Mouse (Mus musculus): ENCODE data around the gene Strap. TPM values are rescaled to one million over a fixed set of nuclear protein-coding genes. Genes with fewer than 3 reads are reported as not detected.

The Strap gene
- total and polyA plus RNA-seq, 3 experiments, result 26.2 to 153 (median 117) TPM

DNA sequence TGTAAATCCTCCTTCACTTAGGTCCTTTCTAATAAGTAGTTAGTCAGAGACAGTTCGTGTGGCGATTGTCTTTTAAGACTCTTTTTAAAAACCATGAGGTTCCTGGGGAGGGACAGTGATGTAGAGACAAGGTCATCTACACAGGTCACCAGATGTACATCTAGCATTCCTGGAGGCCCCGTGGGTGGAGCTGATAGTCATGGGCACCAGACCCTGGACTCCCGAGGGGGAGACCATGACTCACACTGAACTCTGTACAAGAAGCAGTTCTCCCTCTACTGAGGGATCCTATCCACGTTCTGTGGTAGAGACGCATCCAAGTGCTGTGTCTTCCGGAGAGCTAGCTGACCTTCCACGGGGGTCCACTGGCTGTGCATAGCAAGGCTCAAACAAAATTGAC is 42.1 kb downstream of the Strap start:
- Histone ChIP-seq H3K4me1 (ENCODE audit: insufficient read depth, low read depth, low read length) (no peaks in the 10 kb centered on the region), H3K9me3 (replicated peaks) (no peaks in the 10 kb centered on the region), H3K36me3 (replicated peaks) (peaks cover 52% of the 10 kb centered on the region), H3K4me3 (ENCODE audit: low read depth, low read length) (no peak overlapping the region), H3K27me3 (ENCODE audit: insufficient read depth, low read length) (no peaks in the 10 kb centered on the region)
- no peak for TF ChIP-seq CTCF (IDR thresholded peaks at IDR 0.05; ENCODE audit: low read depth, low read length)
- TF ChIP-seq GATA1 (IDR thresholded peaks at IDR 0.05; ENCODE audit: borderline replicate concordance, low read length), result no peak
- TF ChIP-seq TAL1 (conservative IDR thresholded peaks at IDR 0.05; ENCODE audit: low read depth, low read length), result no peak
- no peak for TF ChIP-seq GATA2 (IDR thresholded peaks at IDR 0.05; ENCODE audit: borderline replicate concordance, low read depth, low read length)
- TF ChIP-seq POLR2AphosphoS5 (IDR thresholded peaks at IDR 0.05; ENCODE audit: insufficient replicate concordance, low read depth, low read length), result no peak
- no peak for ATAC-seq (ENCODE audit: extremely low read depth, insufficient number of reproducible peaks, low FRiP score, poor library complexity, severe bottlenecking)
- DNase-seq (ENCODE audit: low spot score), result no peak

- H3K36me3 ChIP-seq (replicated peaks), result peaks cover 74% of the 10 kb centered on the region
- no peak for DNase-seq (ENCODE audit: low spot score)
- no peaks in the 10 kb centered on the region for H3K4me1 ChIP-seq (ENCODE audit: insufficient read depth, low read depth, low read length)
- no peak overlapping the region for H3K4me3 ChIP-seq (ENCODE audit: low read depth, low read length)
- no peaks in the 10 kb centered on the region for H3K27me3 ChIP-seq (ENCODE audit: insufficient read depth, low read length)
- TF ChIP-seq POLR2AphosphoS5 (IDR thresholded peaks at IDR 0.05; ENCODE audit: insufficient replicate concordance, low read depth, low read length) (no peak), GATA2 (IDR thresholded peaks at IDR 0.05; ENCODE audit: borderline replicate concordance, low read depth, low read length) (no peak), GATA1 (IDR thresholded peaks at IDR 0.05; ENCODE audit: borderline replicate concordance, low read length) (no peak), TAL1 (conservative IDR thresholded peaks at IDR 0.05; ENCODE audit: low read depth, low read length) (no peak), CTCF (IDR thresholded peaks at IDR 0.05; ENCODE audit: low read depth, low read length) (no peak)
- H3K9me3 ChIP-seq (replicated peaks), result no peaks in the 10 kb centered on the region
- ATAC-seq (ENCODE audit: extremely low read depth, insufficient number of reproducible peaks, low FRiP score, poor library complexity, severe bottlenecking), result no peak
Observed at GRCm38 (mm10) chr6:137783899-137784637, 49.2 kb downstream of the Strap start.

- peaks cover 62% of the 10 kb centered on the region for H3K36me3 ChIP-seq (replicated peaks)
- ATAC-seq (ENCODE audit: extremely low read depth, insufficient number of reproducible peaks, low FRiP score, poor library complexity, severe bottlenecking), result no peak
Observed at GRCm38 (mm10) chr6:137788976-137789590, 54.2 kb downstream of the Strap start.

DNA sequence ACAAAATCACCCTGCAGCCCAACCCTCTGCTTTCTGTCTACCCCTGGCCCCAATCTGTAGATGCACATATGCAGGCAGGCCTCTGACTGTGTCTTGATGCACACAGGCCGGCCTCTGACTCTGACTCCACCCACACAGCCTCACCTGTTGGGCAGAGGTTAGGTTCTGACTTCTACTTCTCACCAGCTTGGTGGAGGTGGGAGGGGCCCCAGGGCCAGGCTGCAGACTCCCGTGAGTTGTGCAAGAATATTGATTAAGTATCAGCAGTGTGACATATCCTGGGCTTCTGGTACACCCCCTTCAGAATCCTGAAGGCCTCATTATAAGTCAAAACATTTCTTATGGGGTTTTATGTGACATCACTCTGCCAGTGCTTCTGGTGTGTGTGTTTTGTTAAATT is 54.8 kb downstream of the Strap start:
- Histone ChIP-seq H3K36me3 (replicated peaks) (peaks cover 63% of the 10 kb centered on the region), H3K4me1 (ENCODE audit: insufficient read depth, low read depth, low read length) (no peaks in the 10 kb centered on the region), H3K27me3 (ENCODE audit: insufficient read depth, low read length) (no peaks in the 10 kb centered on the region), H3K4me3 (ENCODE audit: low read depth, low read length) (no peak overlapping the region), H3K9me3 (replicated peaks) (no peaks in the 10 kb centered on the region)
- DNase-seq (ENCODE audit: low spot score) (no peak), ATAC-seq (ENCODE audit: extremely low read depth, insufficient number of reproducible peaks, low FRiP score, poor library complexity, severe bottlenecking) (no peak)
- TF ChIP-seq GATA2 (IDR thresholded peaks at IDR 0.05; ENCODE audit: borderline replicate concordance, low read depth, low read length), result no peak
- TF ChIP-seq POLR2AphosphoS5 (IDR thresholded peaks at IDR 0.05; ENCODE audit: insufficient replicate concordance, low read depth, low read length), result no peak
- no peak for TF ChIP-seq TAL1 (conservative IDR thresholded peaks at IDR 0.05; ENCODE audit: low read depth, low read length)
- TF ChIP-seq CTCF (IDR thresholded peaks at IDR 0.05; ENCODE audit: low read depth, low read length), result no peak
- no peak for TF ChIP-seq GATA1 (IDR thresholded peaks at IDR 0.05; ENCODE audit: borderline replicate concordance, low read length)

More at GRCm38 (mm10) chr6:137788976-137789590, 54.2 kb downstream of the Strap start:
- TF ChIP-seq TAL1 (conservative IDR thresholded peaks at IDR 0.05; ENCODE audit: low read depth, low read length) (no peak), CTCF (IDR thresholded peaks at IDR 0.05; ENCODE audit: low read depth, low read length) (no peak), GATA2 (IDR thresholded peaks at IDR 0.05; ENCODE audit: borderline replicate concordance, low read depth, low read length) (no peak), POLR2AphosphoS5 (IDR thresholded peaks at IDR 0.05; ENCODE audit: insufficient replicate concordance, low read depth, low read length) (no peak), GATA1 (IDR thresholded peaks at IDR 0.05; ENCODE audit: borderline replicate concordance, low read length) (no peak)
- no peak overlapping the region for H3K4me3 ChIP-seq (ENCODE audit: low read depth, low read length)
- no peaks in the 10 kb centered on the region for H3K9me3 ChIP-seq (replicated peaks)
- no peak for DNase-seq (ENCODE audit: low spot score)
- H3K27me3 ChIP-seq (ENCODE audit: insufficient read depth, low read length), result no peaks in the 10 kb centered on the region
- no peaks in the 10 kb centered on the region for H3K4me1 ChIP-seq (ENCODE audit: insufficient read depth, low read depth, low read length)

DNA sequence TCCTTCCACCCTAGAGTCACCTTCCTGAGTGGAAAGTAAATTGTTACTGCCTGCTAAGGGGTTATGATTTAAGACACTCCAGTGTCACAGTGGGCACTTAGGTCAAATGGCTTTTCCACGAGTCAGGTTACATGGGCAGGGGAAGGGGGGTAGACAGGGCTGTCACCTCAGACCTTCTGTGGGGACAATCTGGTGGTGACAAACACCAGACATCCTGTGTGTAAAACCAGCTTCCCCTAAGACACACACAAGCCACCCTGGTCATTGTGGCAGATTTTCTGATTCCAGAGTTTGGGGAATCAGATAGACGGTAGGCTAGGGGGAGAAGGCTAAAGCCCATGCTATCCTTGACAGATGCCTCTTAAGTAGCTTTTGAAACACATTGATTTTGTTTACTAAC is 60.6 kb downstream of the Strap start:
- TF ChIP-seq GATA2 (IDR thresholded peaks at IDR 0.05; ENCODE audit: borderline replicate concordance, low read depth, low read length) (no peak), POLR2AphosphoS5 (IDR thresholded peaks at IDR 0.05; ENCODE audit: insufficient replicate concordance, low read depth, low read length) (no peak), GATA1 (IDR thresholded peaks at IDR 0.05; ENCODE audit: borderline replicate concordance, low read length) (no peak), CTCF (IDR thresholded peaks at IDR 0.05; ENCODE audit: low read depth, low read length) (no peak)
- H3K36me3 ChIP-seq (replicated peaks), result peaks cover 69% of the 10 kb centered on the region
- no peak overlapping the region for H3K4me3 ChIP-seq (ENCODE audit: low read depth, low read length)
- no peaks in the 10 kb centered on the region for H3K9me3 ChIP-seq (replicated peaks)
- DNase-seq (ENCODE audit: low spot score), result no peak
- no peaks in the 10 kb centered on the region for H3K4me1 ChIP-seq (ENCODE audit: insufficient read depth, low read depth, low read length)
- no peak for ATAC-seq (ENCODE audit: extremely low read depth, insufficient number of reproducible peaks, low FRiP score, poor library complexity, severe bottlenecking)
- H3K27me3 ChIP-seq (ENCODE audit: insufficient read depth, low read length), result no peaks in the 10 kb centered on the region
